Mouse (Mus musculus): ENCODE data around the gene Ryr1. TPM values are rescaled to one million over a fixed set of nuclear protein-coding genes. Genes with fewer than 3 reads are reported as not detected.

Gene Ryr1
- polyA plus RNA-seq, 1 experiment from 2014 or later, result 10.3 TPM

GRCm38 (mm10) chr7:28992997-28993396 lies 132.0 kb downstream of the Ryr1 start:
- no peak overlapping the region for H3K4me3 ChIP-seq
- ATAC-seq (ENCODE audit: low FRiP score, low read depth), result no peak
- H3K9ac ChIP-seq, result no peak overlapping the region
- no peak overlapping the region for H3K27ac ChIP-seq (replicated peaks)
- H3K27me3 ChIP-seq, result no peaks in the 10 kb centered on the region
- WGBS, result 94% methylated on average over 3 of the region's 3 CpGs
- no peaks in the 10 kb centered on the region for H3K9me3 ChIP-seq
- H3K4me2 ChIP-seq, result no peak overlapping the region
- no peaks in the 10 kb centered on the region for H3K4me1 ChIP-seq (replicated peaks)
- no peaks in the 10 kb centered on the region for H3K36me3 ChIP-seq

- WGBS, result 62% methylated on average over 5 of the region's 5 CpGs
- no peaks in the 10 kb centered on the region for H3K4me1 ChIP-seq (replicated peaks)
- H3K27me3 ChIP-seq, result no peaks in the 10 kb centered on the region
- H3K9me3 ChIP-seq, result no peaks in the 10 kb centered on the region
- H3K36me3 ChIP-seq, result no peaks in the 10 kb centered on the region
- no peak for ATAC-seq (ENCODE audit: low FRiP score, low read depth)
- H3K27ac ChIP-seq (replicated peaks), result no peak overlapping the region
- no peak overlapping the region for H3K4me3 ChIP-seq
- no peak overlapping the region for H3K9ac ChIP-seq
- H3K4me2 ChIP-seq, result no peak overlapping the region
Observed at GRCm38 (mm10) chr7:28991616-28992015, 133.4 kb downstream of the Ryr1 start.

- ATAC-seq (ENCODE audit: low FRiP score, low read depth), result no peak
- no peak overlapping the region for H3K4me3 ChIP-seq
- no peak overlapping the region for H3K27ac ChIP-seq (replicated peaks)
- no peak overlapping the region for H3K4me2 ChIP-seq
- no peaks in the 10 kb centered on the region for H3K36me3 ChIP-seq
- no peaks in the 10 kb centered on the region for H3K9me3 ChIP-seq
- no peak overlapping the region for H3K9ac ChIP-seq
- no peaks in the 10 kb centered on the region for H3K4me1 ChIP-seq (replicated peaks)
- no peaks in the 10 kb centered on the region for H3K27me3 ChIP-seq
- 55% methylated on average over 13 of the region's 14 CpGs for WGBS
Observed at GRCm38 (mm10) chr7:28990766-28991273, 134.2 kb downstream of the Ryr1 start.

GRCm38 (mm10) chr7:28985207-28985606 lies 139.8 kb downstream of the Ryr1 start:
- Histone ChIP-seq H3K9me3 (no peaks in the 10 kb centered on the region), H3K27me3 (no peaks in the 10 kb centered on the region), H3K27ac (replicated peaks) (no peak overlapping the region), H3K4me1 (replicated peaks) (peaks cover 15% of the 10 kb centered on the region), H3K4me2 (no peak overlapping the region), H3K4me3 (no peak overlapping the region), H3K9ac (no peak overlapping the region), H3K36me3 (no peaks in the 10 kb centered on the region)
- no peak for ATAC-seq (ENCODE audit: low FRiP score, low read depth)
- 86% methylated on average over 7 of the region's 7 CpGs for WGBS

GRCm38 (mm10) chr7:28984452-28984851 lies 140.5 kb downstream of the Ryr1 start:
- Histone ChIP-seq H3K4me1 (replicated peaks) (peaks cover 15% of the 10 kb centered on the region), H3K27ac (replicated peaks) (no peak overlapping the region), H3K9ac (no peak overlapping the region), H3K4me3 (no peak overlapping the region), H3K4me2 (no peak overlapping the region), H3K27me3 (no peaks in the 10 kb centered on the region), H3K36me3 (no peaks in the 10 kb centered on the region), H3K9me3 (no peaks in the 10 kb centered on the region)
- 100% methylated on average over 1 of the region's 1 CpGs for WGBS
- ATAC-seq (ENCODE audit: low FRiP score, low read depth), result no peak

- Histone ChIP-seq H3K4me1 (replicated peaks) (peaks cover 15% of the 10 kb centered on the region), H3K4me2 (no peak overlapping the region), H3K9ac (no peak overlapping the region), H3K36me3 (peaks cover 4% of the 10 kb centered on the region; the same call in 1 of the 2 replicates), H3K27ac (replicated peaks) (no peak overlapping the region), H3K27me3 (no peaks in the 10 kb centered on the region), H3K9me3 (no peaks in the 10 kb centered on the region), H3K4me3 (no peak overlapping the region)
- WGBS, result 68% methylated on average over 4 of the region's 4 CpGs
- no peak for ATAC-seq (ENCODE audit: low FRiP score, low read depth)
Observed at GRCm38 (mm10) chr7:28983849-28984248, 141.1 kb downstream of the Ryr1 start.

GRCm38 (mm10) chr7:28983141-28983564 lies 141.8 kb downstream of the Ryr1 start:
- Histone ChIP-seq H3K9ac (0 out of 2 replicates have a peak overlapping the region, but pooled peaks have one; percentile 58), H3K27ac (replicated peaks) (no peak overlapping the region), H3K4me1 (replicated peaks) (peaks cover 15% of the 10 kb centered on the region), H3K9me3 (no peaks in the 10 kb centered on the region), H3K4me3 (no peak overlapping the region), H3K4me2 (no peak overlapping the region), H3K27me3 (no peaks in the 10 kb centered on the region), H3K36me3 (peaks cover 10% of the 10 kb centered on the region)
- WGBS, result 76% methylated on average over 11 of the region's 11 CpGs
- no peak for ATAC-seq (ENCODE audit: low FRiP score, low read depth)

GRCm38 (mm10) chr7:28982274-28983013 lies 142.5 kb downstream of the Ryr1 start:
- Histone ChIP-seq H3K27ac (replicated peaks) (peak overlapping the region; percentile 79), H3K4me2 (peak overlapping the region; percentile 89), H3K9ac (peak overlapping the region; percentile 58), H3K4me1 (replicated peaks) (peaks cover 15% of the 10 kb centered on the region), H3K36me3 (peaks cover 16% of the 10 kb centered on the region), H3K9me3 (no peaks in the 10 kb centered on the region), H3K27me3 (no peaks in the 10 kb centered on the region), H3K4me3 (peak overlapping the region; percentile 67)
- peak; percentile 66 for ATAC-seq (ENCODE audit: low FRiP score, low read depth)
- 15% methylated on average over 19 of the region's 19 CpGs for WGBS

GRCm38 (mm10) chr7:28981651-28982273 lies 143.2 kb downstream of the Ryr1 start, which contains the start of the genes Eif3k and Map4k1:
Gene Eif3k, minus strand, starts transcription at chr7:28981864.
Gene Map4k1, plus strand, starts transcription at chr7:28982050.
- under 1% methylated on average over 36 of the region's 36 CpGs for WGBS
- Histone ChIP-seq H3K4me2 (peak within 1 kb of the TSS; percentile 89), H3K27ac (replicated peaks) (peak within 1 kb of the TSS; percentile 79), H3K9me3 (no peaks in the 10 kb centered on the region), H3K36me3 (peaks cover 22% of the 10 kb centered on the region), H3K9ac (peak within 1 kb of the TSS; percentile 60), H3K4me1 (replicated peaks) (peaks cover 15% of the 10 kb centered on the region), H3K4me3 (peak within 1 kb of the TSS; percentile 67), H3K27me3 (no peaks in the 10 kb centered on the region)
- ATAC-seq (ENCODE audit: low FRiP score, low read depth), result peak; percentile 97

GRCm38 (mm10) chr7:28977556-28977955 lies 147.4 kb downstream of the Ryr1 start:
- ATAC-seq (ENCODE audit: low FRiP score, low read depth), result no peak
- Histone ChIP-seq H3K4me2 (no peak overlapping the region), H3K9ac (no peak overlapping the region), H3K4me1 (replicated peaks) (peaks cover 10% of the 10 kb centered on the region), H3K27me3 (no peaks in the 10 kb centered on the region), H3K27ac (replicated peaks) (no peak overlapping the region), H3K36me3 (peaks cover 44% of the 10 kb centered on the region), H3K9me3 (no peaks in the 10 kb centered on the region), H3K4me3 (no peak overlapping the region)
- WGBS, result 94% methylated on average over 9 of the region's 9 CpGs

GRCm38 (mm10) chr7:28973025-28973424 lies 152.0 kb downstream of the Ryr1 start:
- H3K9me3 ChIP-seq, result no peaks in the 10 kb centered on the region
- H3K9ac ChIP-seq, result no peak overlapping the region
- H3K4me3 ChIP-seq, result no peak overlapping the region
- H3K27ac ChIP-seq (replicated peaks), result no peak overlapping the region
- WGBS, result 82% methylated on average over 8 of the region's 8 CpGs
- ATAC-seq (ENCODE audit: low FRiP score, low read depth), result no peak
- H3K4me2 ChIP-seq, result no peak overlapping the region
- H3K4me1 ChIP-seq (replicated peaks), result no peaks in the 10 kb centered on the region
- peaks cover 37% of the 10 kb centered on the region for H3K36me3 ChIP-seq
- H3K27me3 ChIP-seq, result no peaks in the 10 kb centered on the region

GRCm38 (mm10) chr7:28972542-28972985 lies 152.4 kb downstream of the Ryr1 start:
- no peak for ATAC-seq (ENCODE audit: low FRiP score, low read depth)
- WGBS, result 72% methylated on average over 8 of the region's 8 CpGs
- Histone ChIP-seq H3K9ac (no peak overlapping the region), H3K4me1 (replicated peaks) (no peaks in the 10 kb centered on the region), H3K27ac (replicated peaks) (no peak overlapping the region), H3K4me2 (no peak overlapping the region), H3K27me3 (no peaks in the 10 kb centered on the region), H3K36me3 (peaks cover 34% of the 10 kb centered on the region), H3K9me3 (no peaks in the 10 kb centered on the region), H3K4me3 (no peak overlapping the region)

All from hindbrain, embryonic 15.5 days (tissue).